Mouse (Mus musculus): ENCODE data around the gene Sh3glb2.

GRCm38 (mm10) chr2:30358533-30359531 lies at the start of gene Sh3glb2:
- TF ChIP-seq POLR2A (IDR thresholded peaks at IDR 0.05; ENCODE audit: insufficient read depth, low read length), result no peak
- TF ChIP-seq CTCF (IDR thresholded peaks at IDR 0.05; ENCODE audit: low read depth, low read length), result no peak
